Mouse (Mus musculus) lung, adult 2 months (tissue): ENCODE data around the gene Sumo1.

Experiments used
- CTCF ChIP-seq: fragments of 200-500 bp; IDR thresholded peaks from 2 replicates; pipeline ENCODE4 v1.5.1; 2011; ENCODE audit warnings: mild to moderate bottlenecking, low read length, control low read depth; ENCODE audit not compliant: insufficient read depth
- POLR2A ChIP-seq: fragments of 200-500 bp; IDR thresholded peaks from 2 replicates; pipeline ENCODE4 v1.6.1; 2011; ENCODE audit warnings: low read depth, mild to moderate bottlenecking, control low read depth, low read length, borderline replicate concordance; ENCODE audit errors: extremely low read depth

DNA sequence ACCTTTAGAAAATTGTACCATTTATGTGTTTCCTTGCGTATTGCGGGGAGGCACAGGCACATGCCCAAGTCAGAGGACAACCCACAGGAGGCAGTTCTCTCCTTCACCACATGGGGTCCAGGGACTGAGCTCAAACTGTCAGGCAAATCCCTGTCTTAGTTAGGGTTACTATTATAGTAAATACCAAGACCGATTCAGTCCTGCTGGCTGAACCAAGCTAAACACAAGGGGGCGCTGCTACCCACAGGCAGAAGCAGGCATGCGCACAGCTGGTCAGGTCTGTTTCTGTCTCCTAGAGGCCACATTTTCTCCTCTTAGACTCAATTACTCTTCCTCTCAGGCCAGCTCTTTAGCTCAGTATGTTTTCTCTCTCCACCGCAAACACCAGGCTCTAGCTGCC, 56.8 kb downstream of the Sumo1 start:
- TF ChIP-seq POLR2A (no peak), CTCF (peak; percentile 68)
